Mouse (Mus musculus): ENCODE measurements at regions not wholly inside any gene's neighbourhood (a gene's known extent, or its start where the extent isn't known, plus 50 kb on each side); places are given as distances from the start of the nearest gene placed in this dataset.

DNA sequence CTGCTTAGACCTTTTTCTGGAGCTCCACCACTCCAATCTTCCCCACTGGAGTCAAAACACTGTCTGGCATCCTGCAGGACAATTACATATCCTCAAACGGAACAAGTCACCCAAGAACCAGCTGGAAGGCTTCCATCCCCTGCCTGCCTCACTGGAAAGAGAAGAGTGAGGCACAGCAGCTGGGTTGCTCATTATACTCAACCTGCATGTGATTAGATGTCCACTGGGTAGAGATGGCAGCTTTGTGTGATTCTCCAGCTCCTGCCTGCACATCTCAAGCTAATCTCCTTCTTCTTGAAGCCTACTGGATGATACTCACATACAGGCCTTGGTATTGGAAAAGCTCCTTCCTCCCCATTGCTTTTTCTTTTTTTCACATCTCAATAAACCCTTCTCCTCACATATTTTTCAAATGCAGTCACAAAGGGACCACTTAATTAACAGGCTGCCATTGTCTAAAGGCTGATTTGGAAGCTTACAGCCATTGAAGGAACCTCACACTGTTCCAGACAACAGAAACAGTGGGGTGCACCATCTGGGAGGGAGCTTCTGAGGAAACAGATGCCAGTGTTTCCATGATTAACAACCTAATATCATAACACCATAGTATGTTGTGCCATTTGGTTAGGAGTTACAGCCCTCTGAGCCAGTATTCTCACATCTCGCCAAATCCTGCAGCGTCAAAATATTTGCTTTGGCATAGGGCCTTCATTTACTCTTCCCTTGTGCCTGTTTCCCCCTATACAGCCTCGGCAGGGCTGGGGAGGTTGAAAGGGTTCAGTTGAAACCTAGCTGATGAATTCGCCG lies 101.9 kb upstream of the Adra1b start:
- no peak overlapping the region for H3K27ac ChIP-seq (replicated peaks; ENCODE audit: low read depth, low read length)
- WGBS, result 61% methylated on average over 6 of the region's 6 CpGs
- H3K4me1 ChIP-seq (ENCODE audit: control insufficient read depth, insufficient read depth, low read length), result no peaks in the 10 kb centered on the region
- no peak for ATAC-seq (replicated peaks; ENCODE audit: insufficient number of reproducible peaks, low FRiP score, low TSS enrichment, low read depth)
- H3K27me3 ChIP-seq (ENCODE audit: control insufficient read depth, insufficient read depth, low read length), result no peaks in the 10 kb centered on the region
- H3K4me2 ChIP-seq (ENCODE audit: low read depth, low read length), result no peak overlapping the region
- H3K9me3 ChIP-seq (replicated peaks; ENCODE audit: control insufficient read depth, low read length), result no peaks in the 10 kb centered on the region
- H3K4me3 ChIP-seq (ENCODE audit: low read depth, low read length), result no peak overlapping the region
- H3K9ac ChIP-seq (replicated peaks; ENCODE audit: low read length), result no peak overlapping the region
- no peaks in the 10 kb centered on the region for H3K36me3 ChIP-seq (replicated peaks; ENCODE audit: control insufficient read depth, insufficient read depth, low read depth, low read length)
- no peak for DNase-seq (ENCODE audit: low spot score)

DNA sequence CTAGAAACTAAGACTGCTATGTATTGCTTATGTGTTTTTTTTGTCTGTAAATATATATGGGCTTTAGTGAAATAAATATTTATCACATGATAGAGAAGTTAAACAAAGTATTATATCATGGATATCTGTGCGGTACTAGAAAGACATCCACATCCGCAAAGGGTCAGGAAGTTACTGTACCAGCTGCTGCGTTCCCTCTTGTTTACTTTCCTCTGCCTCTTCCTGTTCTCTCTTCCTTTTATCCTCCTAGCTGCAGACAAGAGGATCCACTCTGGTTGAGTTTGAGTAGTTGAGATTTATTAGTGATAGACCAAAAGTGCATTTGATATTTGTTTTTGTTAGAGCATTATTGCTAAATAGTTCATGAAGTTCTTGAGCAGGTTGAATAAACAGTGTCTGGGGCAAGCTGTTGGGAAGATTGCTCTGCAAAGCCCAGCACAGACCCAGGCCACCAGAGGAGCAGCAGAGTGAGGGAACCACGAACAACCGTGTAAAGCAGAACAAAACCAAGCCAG lies 106.6 kb upstream of the Adra1b start:
- Histone ChIP-seq H3K4me1 (ENCODE audit: control insufficient read depth, insufficient read depth, low read length) (no peaks in the 10 kb centered on the region), H3K27ac (replicated peaks; ENCODE audit: low read depth, low read length) (no peak overlapping the region), H3K9me3 (replicated peaks; ENCODE audit: control insufficient read depth, low read length) (no peaks in the 10 kb centered on the region), H3K4me3 (ENCODE audit: low read depth, low read length) (no peak overlapping the region), H3K4me2 (ENCODE audit: low read depth, low read length) (no peak overlapping the region), H3K9ac (replicated peaks; ENCODE audit: low read length) (no peak overlapping the region), H3K36me3 (replicated peaks; ENCODE audit: control insufficient read depth, insufficient read depth, low read depth, low read length) (no peaks in the 10 kb centered on the region), H3K27me3 (ENCODE audit: control insufficient read depth, insufficient read depth, low read length) (no peaks in the 10 kb centered on the region)
- ATAC-seq (replicated peaks; ENCODE audit: insufficient number of reproducible peaks, low FRiP score, low TSS enrichment, low read depth) (no peak), DNase-seq (ENCODE audit: low spot score) (no peak)
- 71% methylated on average over 5 of the region's 5 CpGs for WGBS

DNA sequence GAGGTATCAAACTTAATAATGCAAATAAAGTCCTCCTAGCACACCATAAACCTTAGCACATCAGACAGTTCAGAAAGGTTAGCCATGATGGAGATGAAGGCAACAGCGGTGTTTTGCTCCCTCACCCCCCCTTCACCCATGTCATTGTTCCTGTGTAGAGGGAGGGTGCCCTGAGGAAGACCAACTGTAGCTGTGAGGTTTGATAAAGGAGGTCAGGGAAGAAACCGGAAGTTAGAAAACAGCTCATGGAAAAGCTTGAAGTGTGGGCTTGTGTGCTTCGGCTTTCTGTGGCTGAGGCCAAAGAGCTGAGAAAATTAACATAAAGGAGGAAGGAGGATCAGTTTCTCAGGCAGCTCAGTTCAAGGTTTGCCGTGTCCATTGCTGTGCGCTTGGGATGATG lies 111.3 kb upstream of the Adra1b start:
- no peak overlapping the region for H3K27ac ChIP-seq (replicated peaks; ENCODE audit: low read depth, low read length)
- H3K4me2 ChIP-seq (ENCODE audit: low read depth, low read length), result no peak overlapping the region
- no peak for ATAC-seq (replicated peaks; ENCODE audit: insufficient number of reproducible peaks, low FRiP score, low TSS enrichment, low read depth)
- H3K9ac ChIP-seq (replicated peaks; ENCODE audit: low read length), result no peak overlapping the region
- no peak for DNase-seq (ENCODE audit: low spot score)
- no peaks in the 10 kb centered on the region for H3K27me3 ChIP-seq (ENCODE audit: control insufficient read depth, insufficient read depth, low read length)
- no peaks in the 10 kb centered on the region for H3K9me3 ChIP-seq (replicated peaks; ENCODE audit: control insufficient read depth, low read length)
- WGBS, result 84% methylated on average over 5 of the region's 5 CpGs
- H3K4me1 ChIP-seq (ENCODE audit: control insufficient read depth, insufficient read depth, low read length), result no peaks in the 10 kb centered on the region
- H3K36me3 ChIP-seq (replicated peaks; ENCODE audit: control insufficient read depth, insufficient read depth, low read depth, low read length), result no peaks in the 10 kb centered on the region
- no peak overlapping the region for H3K4me3 ChIP-seq (ENCODE audit: low read depth, low read length)

DNA sequence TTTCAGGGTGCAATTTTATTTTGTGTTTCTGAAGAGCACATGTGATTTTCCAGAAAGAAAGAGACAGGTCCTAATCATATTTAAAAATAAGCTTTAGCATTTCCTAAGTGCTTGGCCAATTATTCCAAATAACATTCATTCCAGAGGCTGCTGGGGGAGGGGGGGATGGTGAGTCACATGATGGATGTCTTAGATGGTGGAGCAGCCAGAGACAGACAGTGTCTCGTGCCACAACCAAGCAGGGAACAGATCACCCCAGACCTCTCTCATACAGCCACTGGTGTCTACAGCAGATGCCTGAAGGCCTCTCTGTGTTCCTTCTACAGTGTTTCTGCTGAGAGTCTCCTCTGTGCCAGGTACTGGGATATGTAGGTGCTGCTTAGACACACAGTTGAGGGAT lies 112.8 kb upstream of the Adra1b start:
- WGBS, result 37% methylated on average over 1 of the region's 1 CpGs
- Histone ChIP-seq H3K36me3 (replicated peaks; ENCODE audit: control insufficient read depth, insufficient read depth, low read depth, low read length) (no peaks in the 10 kb centered on the region), H3K27me3 (ENCODE audit: control insufficient read depth, insufficient read depth, low read length) (no peaks in the 10 kb centered on the region), H3K27ac (replicated peaks; ENCODE audit: low read depth, low read length) (no peak overlapping the region), H3K4me2 (ENCODE audit: low read depth, low read length) (no peak overlapping the region), H3K9me3 (replicated peaks; ENCODE audit: control insufficient read depth, low read length) (no peaks in the 10 kb centered on the region), H3K4me3 (ENCODE audit: low read depth, low read length) (no peak overlapping the region), H3K9ac (replicated peaks; ENCODE audit: low read length) (no peak overlapping the region), H3K4me1 (ENCODE audit: control insufficient read depth, insufficient read depth, low read length) (no peaks in the 10 kb centered on the region)
- ATAC-seq (replicated peaks; ENCODE audit: insufficient number of reproducible peaks, low FRiP score, low TSS enrichment, low read depth) (no peak), DNase-seq (ENCODE audit: low spot score) (no peak)

DNA sequence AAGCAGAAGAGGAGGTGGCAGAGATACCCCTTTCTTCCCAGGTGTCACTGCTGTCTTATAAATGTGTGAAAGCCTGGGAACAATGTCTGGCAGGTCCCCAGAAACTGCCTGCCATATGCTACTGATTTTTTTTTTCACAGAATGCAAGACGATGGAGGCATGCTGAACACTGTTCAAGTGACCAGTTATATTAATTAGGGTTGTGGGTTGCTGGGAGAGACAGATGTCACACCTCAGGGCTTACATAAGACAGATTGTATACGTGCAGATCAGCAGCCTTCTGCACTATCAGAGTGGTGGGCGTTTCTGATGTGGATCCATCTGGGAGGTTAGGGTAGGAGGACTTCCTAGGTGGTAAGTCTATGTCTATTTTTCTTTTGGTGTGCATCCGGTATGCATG lies 120.6 kb upstream of the Adra1b start:
- no peak for ATAC-seq (replicated peaks; ENCODE audit: insufficient number of reproducible peaks, low FRiP score, low TSS enrichment, low read depth)
- H3K4me1 ChIP-seq (ENCODE audit: control insufficient read depth, insufficient read depth, low read length), result no peaks in the 10 kb centered on the region
- no peaks in the 10 kb centered on the region for H3K27me3 ChIP-seq (ENCODE audit: control insufficient read depth, insufficient read depth, low read length)
- H3K9ac ChIP-seq (replicated peaks; ENCODE audit: low read length), result no peak overlapping the region
- no peak for DNase-seq (ENCODE audit: low spot score)
- 73% methylated on average over 4 of the region's 4 CpGs for WGBS
- no peaks in the 10 kb centered on the region for H3K36me3 ChIP-seq (replicated peaks; ENCODE audit: control insufficient read depth, insufficient read depth, low read depth, low read length)
- H3K27ac ChIP-seq (replicated peaks; ENCODE audit: low read depth, low read length), result no peak overlapping the region
- H3K9me3 ChIP-seq (replicated peaks; ENCODE audit: control insufficient read depth, low read length), result no peaks in the 10 kb centered on the region
- H3K4me2 ChIP-seq (ENCODE audit: low read depth, low read length), result no peak overlapping the region
- no peak overlapping the region for H3K4me3 ChIP-seq (ENCODE audit: low read depth, low read length)

DNA sequence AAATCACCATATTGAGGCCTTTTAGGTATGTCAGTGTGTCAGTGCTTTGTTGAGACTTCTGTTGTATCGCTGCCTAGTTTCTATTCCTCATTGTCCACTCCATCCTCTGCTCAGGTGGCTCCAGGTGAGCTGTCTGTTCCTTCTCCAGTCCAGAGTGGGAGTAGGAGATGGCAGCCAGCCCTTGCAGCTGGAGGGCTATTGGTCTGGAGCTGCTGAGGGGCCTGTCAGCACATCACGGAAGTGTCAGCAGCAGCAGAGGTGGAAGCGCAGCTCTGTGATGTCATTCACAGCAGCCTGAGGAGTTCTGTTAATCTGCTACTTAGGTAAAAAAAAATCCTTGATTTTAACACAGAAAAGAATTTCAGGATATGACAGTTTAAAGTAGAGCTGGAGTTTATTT lies 126.0 kb upstream of the Adra1b start:
- DNase-seq (ENCODE audit: low spot score) (no peak), ATAC-seq (replicated peaks; ENCODE audit: insufficient number of reproducible peaks, low FRiP score, low TSS enrichment, low read depth) (no peak)
- Histone ChIP-seq H3K27ac (replicated peaks; ENCODE audit: low read depth, low read length) (no peak overlapping the region), H3K9me3 (replicated peaks; ENCODE audit: control insufficient read depth, low read length) (no peaks in the 10 kb centered on the region), H3K4me1 (ENCODE audit: control insufficient read depth, insufficient read depth, low read length) (no peaks in the 10 kb centered on the region), H3K4me2 (ENCODE audit: low read depth, low read length) (no peak overlapping the region), H3K4me3 (ENCODE audit: low read depth, low read length) (no peak overlapping the region), H3K27me3 (ENCODE audit: control insufficient read depth, insufficient read depth, low read length) (no peaks in the 10 kb centered on the region), H3K36me3 (replicated peaks; ENCODE audit: control insufficient read depth, insufficient read depth, low read depth, low read length) (no peaks in the 10 kb centered on the region), H3K9ac (replicated peaks; ENCODE audit: low read length) (no peak overlapping the region)
- WGBS, result 70% methylated on average over 3 of the region's 3 CpGs

DNA sequence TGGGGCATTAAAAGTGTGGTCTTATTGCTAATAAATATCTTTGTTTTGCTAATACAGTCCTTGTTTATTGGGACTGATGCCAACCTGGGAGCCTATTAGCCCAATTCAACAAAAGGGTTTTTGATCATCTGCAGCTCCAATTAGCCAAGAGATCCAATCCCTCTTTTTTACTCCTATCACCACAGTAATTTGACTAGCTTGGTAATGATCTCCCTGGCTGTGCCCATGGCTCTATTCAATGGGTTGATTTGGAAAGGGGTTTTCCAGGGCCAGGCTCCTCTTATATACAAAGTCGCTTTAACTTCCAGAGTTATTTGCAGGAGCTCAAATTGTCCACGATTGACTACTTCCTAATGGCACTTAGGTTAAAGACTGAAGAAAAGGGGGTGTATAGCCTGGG lies 145.1 kb upstream of the Adra1b start:
- H3K36me3 ChIP-seq (replicated peaks; ENCODE audit: control insufficient read depth, insufficient read depth, low read depth, low read length), result no peaks in the 10 kb centered on the region
- H3K9me3 ChIP-seq (replicated peaks; ENCODE audit: control insufficient read depth, low read length), result no peaks in the 10 kb centered on the region
- no peaks in the 10 kb centered on the region for H3K4me1 ChIP-seq (ENCODE audit: control insufficient read depth, insufficient read depth, low read length)
- no peak for ATAC-seq (replicated peaks; ENCODE audit: insufficient number of reproducible peaks, low FRiP score, low TSS enrichment, low read depth)
- no peaks in the 10 kb centered on the region for H3K27me3 ChIP-seq (ENCODE audit: control insufficient read depth, insufficient read depth, low read length)
- DNase-seq (ENCODE audit: low spot score), result no peak
- no peak overlapping the region for H3K9ac ChIP-seq (replicated peaks; ENCODE audit: low read length)
- 84% methylated on average over 2 of the region's 2 CpGs for WGBS
- H3K27ac ChIP-seq (replicated peaks; ENCODE audit: low read depth, low read length), result no peak overlapping the region
- H3K4me3 ChIP-seq (ENCODE audit: low read depth, low read length), result no peak overlapping the region
- H3K4me2 ChIP-seq (ENCODE audit: low read depth, low read length), result no peak overlapping the region

DNA sequence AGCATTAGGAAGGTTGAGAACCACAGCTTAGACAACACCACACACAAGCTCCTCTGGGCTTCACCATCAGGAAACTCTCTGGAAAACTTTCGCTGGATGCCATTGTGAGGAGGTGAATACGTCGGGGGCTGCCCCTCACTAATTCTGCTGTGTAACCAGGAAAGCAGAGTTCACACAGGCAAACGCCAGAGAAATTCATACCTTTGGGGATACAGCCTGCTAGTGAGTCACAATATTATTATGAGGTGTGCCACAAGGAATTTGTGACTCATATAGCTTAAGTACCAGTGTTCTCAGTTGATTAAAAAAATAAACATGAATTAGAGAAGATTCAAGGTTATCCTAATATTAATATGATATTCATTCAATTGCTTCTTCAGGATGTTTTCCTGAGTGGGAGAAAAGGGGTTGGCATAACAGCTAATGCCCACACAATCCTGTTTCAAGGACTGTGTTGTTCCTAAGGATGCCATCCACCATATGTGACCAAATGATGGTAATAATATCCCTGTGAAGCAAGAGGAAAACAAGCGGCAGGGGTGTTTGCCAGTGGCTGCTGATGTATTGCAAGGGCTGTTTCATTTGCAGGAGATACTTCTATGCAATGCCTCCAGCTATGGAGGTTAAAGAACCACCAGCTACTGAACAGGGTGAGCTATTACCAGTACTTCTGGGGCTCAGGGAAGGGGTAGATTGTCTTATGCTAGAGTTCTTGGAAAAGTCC lies 148.4 kb upstream of the Adra1b start:
- no peak for ATAC-seq (replicated peaks; ENCODE audit: insufficient number of reproducible peaks, low FRiP score, low TSS enrichment, low read depth)
- Histone ChIP-seq H3K9me3 (replicated peaks; ENCODE audit: control insufficient read depth, low read length) (no peaks in the 10 kb centered on the region), H3K9ac (replicated peaks; ENCODE audit: low read length) (no peak overlapping the region), H3K4me1 (ENCODE audit: control insufficient read depth, insufficient read depth, low read length) (no peaks in the 10 kb centered on the region), H3K4me3 (ENCODE audit: low read depth, low read length) (no peak overlapping the region), H3K4me2 (ENCODE audit: low read depth, low read length) (no peak overlapping the region), H3K27me3 (ENCODE audit: control insufficient read depth, insufficient read depth, low read length) (no peaks in the 10 kb centered on the region), H3K27ac (replicated peaks; ENCODE audit: low read depth, low read length) (no peak overlapping the region), H3K36me3 (replicated peaks; ENCODE audit: control insufficient read depth, insufficient read depth, low read depth, low read length) (no peaks in the 10 kb centered on the region)
- no peak for DNase-seq (ENCODE audit: low spot score)
- 77% methylated on average over 5 of the region's 5 CpGs for WGBS
